Mouse (Mus musculus) right cerebral cortex, postnatal 14 days (tissue): ENCODE results near the gene Abcc4.

Experiments
- DNase-seq: peaks from one replicate; pipeline ENCODE4 v3.0.0; 2022

Gene Abcc4

GRCm38 (mm10) chr14:118635493-118636183 lies 70.4 kb downstream of the Abcc4 start:
- peak; percentile 47 for DNase-seq

- no peak for DNase-seq
Observed at GRCm38 (mm10) chr14:118629649-118630048, 76.4 kb downstream of the Abcc4 start.

GRCm38 (mm10) chr14:118621449-118621789 lies 84.6 kb downstream of the Abcc4 start:
- no peak for DNase-seq

- no peak for DNase-seq
Observed at GRCm38 (mm10) chr14:118620773-118621448, 85.1 kb downstream of the Abcc4 start.

GRCm38 (mm10) chr14:118616698-118617311 lies 89.2 kb downstream of the Abcc4 start:
- DNase-seq = peak; percentile 72

- DNase-seq = no peak
Observed at GRCm38 (mm10) chr14:118613734-118614133, 92.3 kb downstream of the Abcc4 start.

GRCm38 (mm10) chr14:118611714-118612113 lies 94.3 kb downstream of the Abcc4 start:
- DNase-seq = no peak

- DNase-seq = no peak
Observed at GRCm38 (mm10) chr14:118610786-118611185, 95.2 kb downstream of the Abcc4 start.

GRCm38 (mm10) chr14:118608816-118609465 lies 97.1 kb downstream of the Abcc4 start:
- DNase-seq = no peak

GRCm38 (mm10) chr14:118608317-118608716 lies 97.7 kb downstream of the Abcc4 start:
- no peak for DNase-seq

- no peak for DNase-seq
Observed at GRCm38 (mm10) chr14:118606476-118606875, 99.5 kb downstream of the Abcc4 start.

- DNase-seq = no peak
Observed at GRCm38 (mm10) chr14:118604903-118605302, 101.1 kb downstream of the Abcc4 start.

- no peak for DNase-seq
Observed at GRCm38 (mm10) chr14:118602031-118602430, 104.0 kb downstream of the Abcc4 start.

GRCm38 (mm10) chr14:118600746-118601145 lies 105.3 kb downstream of the Abcc4 start:
- no peak for DNase-seq

- DNase-seq = no peak
Observed at GRCm38 (mm10) chr14:118598757-118599156, 107.3 kb downstream of the Abcc4 start.

- DNase-seq = no peak
Observed at GRCm38 (mm10) chr14:118594463-118594862, 111.6 kb downstream of the Abcc4 start.

GRCm38 (mm10) chr14:118591477-118592403 lies 114.3 kb downstream of the Abcc4 start:
- DNase-seq = peak; percentile 87

- DNase-seq = no peak
Observed at GRCm38 (mm10) chr14:118582333-118582941, 123.6 kb downstream of the Abcc4 start.

- DNase-seq = no peak
Observed at GRCm38 (mm10) chr14:118581673-118582072, 124.3 kb downstream of the Abcc4 start.

- DNase-seq = no peak
Observed at GRCm38 (mm10) chr14:118579013-118579728, 126.8 kb downstream of the Abcc4 start.

- no peak for DNase-seq
Observed at GRCm38 (mm10) chr14:118577895-118578294, 128.1 kb downstream of the Abcc4 start.
